Mouse (Mus musculus) hindlimb bud, embryonic 11.5 days (tissue): ENCODE data around the gene Zmiz1.

Experiments
- DNase-seq: peaks from one replicate; pipeline ENCODE4 v3.0.0-alpha.2; 2012; ENCODE audit warnings: low read depth, low spot score; ENCODE audit errors: extremely low spot score

The Zmiz1 gene

DNA sequence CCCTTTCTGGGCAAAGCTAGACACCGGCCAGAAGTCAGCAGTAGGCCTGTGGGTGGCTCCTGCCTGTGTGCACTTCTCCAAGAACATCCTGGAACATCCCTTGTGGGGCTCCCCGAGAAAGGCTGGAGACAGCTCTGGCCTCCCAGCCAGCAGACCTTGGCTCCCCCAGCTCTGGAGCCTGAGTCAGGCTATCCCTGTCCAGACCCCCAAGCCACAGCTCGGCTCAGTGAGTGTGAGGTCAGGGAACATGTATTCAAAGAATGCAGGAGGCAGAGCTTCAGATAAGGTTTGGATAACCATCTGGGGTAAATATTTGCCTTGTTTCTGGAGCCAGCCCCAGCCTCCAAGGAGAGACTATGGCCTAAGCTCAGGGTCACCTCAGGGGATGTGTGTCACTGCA, 74.0 kb downstream of the Zmiz1 start:
- DNase-seq: no peak

DNA sequence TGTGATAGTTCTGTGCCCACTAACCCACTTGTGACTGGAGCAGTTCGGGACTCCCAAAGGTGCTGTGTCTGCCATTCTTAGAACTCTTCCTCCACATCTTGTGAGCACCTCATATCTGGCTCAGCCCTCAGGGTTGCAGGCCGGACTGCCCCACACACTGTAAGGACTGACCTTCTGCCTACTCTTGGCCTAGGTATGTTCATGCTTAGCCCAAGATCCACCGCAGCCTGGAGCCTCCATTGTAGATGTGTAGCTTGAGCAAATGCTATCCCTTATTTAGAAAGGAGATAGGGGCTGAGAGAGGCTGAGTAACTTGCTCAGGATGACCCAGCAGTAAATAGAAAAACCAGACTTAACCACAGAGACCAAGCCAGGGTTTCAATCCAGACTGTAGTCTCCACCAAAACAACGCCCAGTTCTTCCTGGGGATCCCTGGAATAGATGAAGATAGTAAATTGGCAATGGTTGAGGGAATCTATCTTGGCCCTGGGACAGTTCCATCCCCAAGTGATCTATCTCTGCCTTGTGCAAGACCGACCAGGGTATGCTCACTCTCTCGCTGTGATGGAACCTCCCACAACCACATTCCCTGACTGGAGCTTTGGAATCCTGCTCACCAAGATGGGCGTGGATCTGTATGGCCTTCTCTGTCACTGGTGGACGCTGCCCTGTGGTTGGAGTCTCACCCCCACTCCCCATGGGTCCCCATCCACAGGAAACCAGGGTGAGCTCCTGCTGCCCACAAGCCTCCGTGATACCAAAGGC, 74.8 kb downstream of the Zmiz1 start:
- DNase-seq: no peak

DNA sequence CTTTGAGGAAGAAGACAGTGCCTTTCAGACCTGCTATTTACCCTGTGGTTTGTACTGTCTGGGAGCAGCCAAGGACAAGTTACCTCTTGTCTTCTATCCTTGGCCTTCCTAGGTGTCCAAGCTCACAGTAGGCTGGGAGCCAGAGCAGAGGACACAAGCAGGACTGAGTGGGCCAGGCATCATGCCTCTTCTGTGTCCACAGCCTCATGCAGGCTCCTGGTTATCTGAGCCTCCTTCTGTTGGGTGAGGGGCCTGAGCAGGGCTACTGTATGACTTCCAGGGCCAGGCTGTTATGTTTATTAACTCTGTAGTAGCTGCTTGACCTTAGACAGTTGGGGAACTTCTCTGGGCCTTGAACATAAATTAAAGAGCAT, 75.4 kb downstream of the Zmiz1 start:
- no peak for DNase-seq

DNA sequence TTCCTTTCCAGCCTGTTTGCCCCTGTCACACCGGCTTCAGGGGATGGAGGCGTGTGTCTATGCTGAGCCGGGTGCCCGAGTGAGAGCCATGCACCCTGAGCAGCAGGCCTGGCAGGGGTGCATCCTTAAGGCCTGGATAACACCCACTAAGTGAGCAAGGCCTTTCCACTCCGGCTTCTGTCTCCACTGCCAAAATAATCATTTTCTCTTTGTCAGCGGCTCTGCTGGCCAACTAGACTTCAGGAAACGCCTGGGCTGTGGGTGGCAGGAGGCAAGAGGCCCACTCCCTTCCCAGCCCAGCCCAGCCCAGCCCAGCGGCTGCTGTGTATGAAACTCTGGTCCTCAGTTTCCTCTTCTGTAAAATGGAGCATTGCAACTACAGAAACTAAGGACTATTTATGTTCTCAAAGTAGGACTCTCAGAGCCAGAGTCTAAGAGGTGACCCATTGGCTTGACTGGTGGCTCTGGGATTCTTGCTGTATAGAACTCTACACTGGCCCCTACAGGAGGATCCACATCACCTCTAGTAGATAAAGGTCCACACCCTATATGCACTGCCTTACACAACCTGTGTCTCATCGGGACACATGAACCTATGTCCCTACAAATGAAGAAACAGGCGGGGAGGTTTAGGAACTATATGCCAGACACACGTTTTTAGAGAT, 76.1 kb downstream of the Zmiz1 start:
- DNase-seq: no peak

DNA sequence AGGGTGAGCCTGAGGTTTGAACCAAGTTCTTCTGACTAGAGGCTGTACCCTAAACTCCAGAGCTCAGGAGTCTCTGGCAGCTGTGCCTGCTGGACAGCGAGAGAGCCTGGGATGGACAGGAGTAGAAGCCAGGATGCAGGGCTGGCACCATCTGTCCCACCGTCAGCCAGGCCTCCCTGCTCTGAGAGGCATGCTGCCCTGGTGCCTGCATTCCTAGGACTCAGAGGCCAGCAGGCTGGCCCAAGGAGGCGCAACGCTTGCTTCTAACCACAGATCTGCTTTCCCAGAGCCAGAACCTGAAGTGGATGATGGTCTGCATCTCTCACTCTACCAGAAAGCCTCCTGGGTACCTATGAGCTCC, 76.6 kb downstream of the Zmiz1 start:
- DNase-seq: no peak

DNA sequence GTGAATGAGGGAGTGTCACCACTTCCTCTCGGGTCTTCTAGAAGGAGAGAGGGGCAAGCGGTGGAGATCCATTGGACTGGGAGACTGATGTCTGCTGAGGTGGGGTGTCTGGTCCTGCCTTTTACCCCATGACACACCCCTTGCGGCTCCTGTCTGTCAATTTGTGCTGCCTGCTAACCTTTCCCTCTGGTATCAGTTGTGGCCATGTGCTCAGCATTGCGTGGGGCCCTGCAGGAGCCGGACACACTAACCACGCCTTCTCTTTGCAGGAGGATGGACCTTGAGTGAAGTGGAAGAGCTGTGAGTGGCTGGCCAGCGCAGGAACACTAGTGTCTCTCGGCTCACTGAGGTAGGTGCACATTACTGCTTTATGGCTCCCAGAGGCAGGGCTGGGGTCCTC, 77.5 kb downstream of the Zmiz1 start:
- no peak for DNase-seq

DNA sequence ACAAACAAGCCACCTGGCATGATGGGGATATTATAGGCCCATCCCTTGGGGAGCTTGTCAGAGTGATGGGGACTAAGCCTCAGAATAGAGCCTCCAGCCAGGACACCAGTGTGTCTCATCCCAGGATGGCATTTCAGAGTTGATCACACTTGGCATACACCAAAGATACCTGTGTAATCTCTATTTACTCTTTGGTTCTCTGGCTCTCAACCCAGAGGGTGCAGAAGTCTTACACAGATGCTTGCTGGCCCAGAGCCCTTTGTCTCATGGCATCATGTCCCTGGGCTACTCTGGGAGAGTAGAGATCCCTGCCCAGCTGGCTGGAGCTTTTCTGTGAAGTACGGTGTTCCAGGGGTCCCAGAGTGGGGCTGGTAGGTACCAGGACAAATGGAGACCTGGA, 78.4 kb downstream of the Zmiz1 start:
- DNase-seq: no peak

DNA sequence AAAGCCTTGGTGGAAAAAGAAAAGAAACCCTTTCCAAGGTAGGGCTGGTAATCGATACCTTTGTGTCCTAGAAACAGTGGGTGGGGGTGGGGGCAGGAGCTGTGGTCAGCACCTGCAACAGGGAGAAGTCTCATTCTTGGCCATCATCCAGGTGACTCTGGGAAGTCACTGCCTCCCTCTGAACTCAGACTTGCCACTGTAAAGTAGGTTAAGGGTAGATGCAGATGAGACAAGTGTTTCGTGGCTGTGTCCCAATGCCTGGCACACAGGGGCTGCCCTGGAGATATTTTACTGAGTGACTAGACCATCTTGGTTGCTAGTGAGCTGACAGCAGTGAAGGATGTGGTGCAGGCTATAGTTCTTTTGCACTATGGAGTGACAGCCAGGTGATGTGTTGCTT, 79.5 kb downstream of the Zmiz1 start:
- no peak for DNase-seq

DNA sequence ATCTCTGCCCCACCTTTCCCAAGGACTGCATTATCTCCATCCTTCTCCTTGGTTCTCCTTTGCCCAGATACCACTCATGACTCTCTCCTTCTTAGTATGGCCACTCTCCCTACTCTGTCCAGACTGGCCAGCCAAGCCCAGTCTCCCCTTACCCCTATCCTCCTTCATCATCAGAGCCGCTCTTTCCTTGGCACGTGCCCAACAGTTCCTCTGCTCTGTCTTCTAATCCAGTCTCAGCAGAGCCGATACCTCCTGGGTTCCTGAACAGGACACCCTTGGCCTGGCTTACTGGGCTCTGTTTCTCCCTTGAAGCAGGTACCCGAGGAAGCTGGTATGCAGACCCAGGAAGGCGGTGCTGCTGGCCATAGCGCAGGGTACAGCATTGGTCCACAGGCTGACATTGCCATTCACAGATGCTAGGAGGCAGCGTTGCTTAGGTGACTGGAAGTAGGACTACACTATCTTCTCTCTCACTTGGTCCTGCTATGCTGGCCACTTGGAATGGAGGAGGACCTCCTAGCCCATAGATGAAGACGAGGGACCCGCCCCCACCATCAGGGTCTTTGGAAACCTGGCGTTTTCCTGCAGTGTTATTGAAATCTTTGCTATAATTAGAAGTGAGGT, 80.6 kb downstream of the Zmiz1 start:
- no peak for DNase-seq

DNA sequence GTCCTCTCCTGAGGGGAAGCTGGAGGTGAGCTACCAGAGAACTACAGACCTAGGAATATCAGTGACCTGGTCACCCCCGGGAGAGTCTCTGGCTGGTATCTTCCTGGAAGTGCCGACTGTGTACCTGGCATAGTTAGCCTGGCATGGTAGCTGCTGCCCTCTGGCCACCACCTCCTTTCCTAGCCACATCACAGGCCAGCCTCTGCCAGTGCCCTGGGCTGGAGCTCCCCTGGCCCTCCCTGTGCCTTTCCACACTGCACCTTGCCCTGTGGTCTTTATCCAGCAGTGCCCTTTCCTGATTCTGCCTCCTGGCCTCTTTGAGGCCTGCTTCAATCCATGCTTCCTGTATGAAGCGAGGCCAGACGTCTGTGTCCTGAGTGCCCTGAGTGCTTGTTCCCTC, 81.2 kb downstream of the Zmiz1 start:
- DNase-seq: no peak

DNA sequence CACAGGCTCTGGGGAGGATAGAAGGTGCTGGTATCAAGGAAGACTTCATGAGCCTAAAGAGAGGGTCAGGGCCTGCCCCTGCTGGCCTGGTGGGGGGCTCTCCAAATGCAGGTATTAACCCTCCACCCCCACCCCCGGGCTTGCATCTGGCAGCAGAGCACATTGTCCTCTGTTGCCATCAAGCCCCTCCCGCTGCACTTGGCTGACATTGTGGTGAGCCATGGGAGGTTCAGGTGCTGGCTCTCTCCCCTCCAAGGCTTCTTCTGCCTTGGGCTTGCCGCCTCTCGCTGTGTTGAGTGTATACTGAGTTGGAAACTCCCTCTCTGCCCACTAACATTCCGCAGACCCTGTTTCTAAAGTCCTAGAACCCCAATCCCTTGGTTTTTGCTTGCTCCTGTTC, 82.2 kb downstream of the Zmiz1 start:
- no peak for DNase-seq

DNA sequence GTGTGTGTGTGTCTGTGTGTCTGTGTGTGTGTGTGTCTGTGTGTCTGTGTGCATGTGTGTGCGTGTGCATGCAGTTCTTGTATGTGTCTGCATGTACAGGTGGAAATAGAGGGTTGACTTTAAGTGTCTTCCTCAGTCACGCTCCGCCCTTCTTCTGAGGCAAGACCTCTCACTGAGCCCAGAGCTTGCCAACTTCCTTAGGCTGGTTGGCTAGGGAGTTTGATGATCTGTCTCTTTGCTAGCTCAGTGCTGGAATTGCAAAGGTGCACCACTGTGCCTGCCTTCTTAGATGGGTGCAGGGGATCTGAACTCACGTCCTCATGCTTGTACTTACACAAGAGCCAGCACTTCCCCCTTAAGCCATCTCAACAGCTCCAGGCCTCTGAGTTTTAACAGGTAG, 84.1 kb downstream of the Zmiz1 start:
- no peak for DNase-seq

DNA sequence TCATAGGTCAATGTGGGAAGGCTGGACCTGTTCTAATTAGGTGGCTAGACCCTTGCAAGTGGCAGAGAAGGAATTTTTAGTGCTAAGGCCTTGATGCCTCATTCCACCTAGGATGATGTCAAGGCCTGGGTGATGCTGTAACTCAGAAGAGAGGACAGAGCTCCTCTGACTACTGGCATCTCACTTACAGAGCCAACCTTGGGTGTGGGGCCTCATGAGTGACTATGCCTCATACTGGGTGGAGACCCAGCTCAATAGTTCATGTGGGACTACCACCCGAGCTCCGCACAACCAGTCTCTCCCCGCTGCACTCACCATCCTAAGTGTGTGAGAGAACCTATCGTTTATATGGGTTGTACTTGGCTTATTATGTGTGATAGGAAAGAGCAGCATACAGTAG, 84.9 kb downstream of the Zmiz1 start:
- no peak for DNase-seq

DNA sequence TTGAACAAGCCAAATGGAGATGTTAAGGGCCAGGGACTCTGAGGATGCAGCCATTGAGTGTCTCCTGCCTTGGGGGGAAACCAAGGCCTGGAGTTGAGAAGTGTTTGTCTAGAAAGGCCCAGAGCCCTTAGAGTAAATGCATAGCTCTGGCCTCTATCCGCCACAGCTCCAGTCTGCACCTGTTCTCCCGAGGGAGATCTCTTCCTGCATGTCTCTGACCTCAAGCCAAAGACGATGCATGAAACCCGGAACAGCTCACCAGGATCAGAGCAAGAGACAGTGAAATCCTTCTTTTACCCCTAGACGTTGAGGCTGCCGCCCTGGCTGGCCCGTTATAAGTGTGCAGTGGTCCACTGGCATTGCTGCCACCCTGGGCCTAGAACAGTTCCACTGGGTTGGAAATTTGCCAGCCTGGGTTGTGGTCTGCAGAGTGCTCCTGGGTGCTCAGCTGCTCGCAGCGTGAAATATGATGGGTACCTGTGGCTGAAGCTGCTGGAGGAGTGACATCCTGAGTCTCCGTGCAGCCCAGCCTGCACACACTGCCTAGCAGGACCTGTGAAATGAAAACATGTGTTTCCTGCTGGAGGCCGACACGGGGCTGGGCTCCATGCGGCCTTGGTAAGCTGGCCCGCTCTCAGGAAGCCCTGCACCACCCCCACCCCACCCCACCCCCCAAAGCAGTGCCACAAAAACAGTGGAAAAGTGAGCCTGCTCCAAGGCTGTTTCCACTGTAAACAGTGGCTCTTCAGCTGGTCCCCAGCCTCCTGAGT, 88.1 kb downstream of the Zmiz1 start:
- no peak for DNase-seq

DNA sequence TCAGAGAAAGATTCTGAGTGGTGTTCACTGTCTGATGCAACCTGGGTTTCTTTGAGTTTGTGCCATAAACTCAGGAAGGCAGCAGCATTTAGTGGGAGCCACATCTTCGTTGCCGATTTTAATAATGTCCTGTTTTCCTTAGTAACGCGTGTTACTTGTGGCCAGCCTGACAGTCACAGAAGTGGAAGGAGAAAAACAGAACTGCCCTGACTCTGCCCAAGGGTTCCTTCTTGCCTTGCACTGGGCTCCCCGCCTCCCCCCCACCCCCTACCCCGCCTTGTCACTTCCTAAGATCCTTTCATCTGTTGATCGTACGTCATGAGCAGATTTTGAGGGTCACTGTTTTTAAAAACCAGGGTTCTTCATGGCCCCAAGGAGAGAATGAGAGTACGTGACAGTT, 88.9 kb downstream of the Zmiz1 start:
- no peak for DNase-seq

DNA sequence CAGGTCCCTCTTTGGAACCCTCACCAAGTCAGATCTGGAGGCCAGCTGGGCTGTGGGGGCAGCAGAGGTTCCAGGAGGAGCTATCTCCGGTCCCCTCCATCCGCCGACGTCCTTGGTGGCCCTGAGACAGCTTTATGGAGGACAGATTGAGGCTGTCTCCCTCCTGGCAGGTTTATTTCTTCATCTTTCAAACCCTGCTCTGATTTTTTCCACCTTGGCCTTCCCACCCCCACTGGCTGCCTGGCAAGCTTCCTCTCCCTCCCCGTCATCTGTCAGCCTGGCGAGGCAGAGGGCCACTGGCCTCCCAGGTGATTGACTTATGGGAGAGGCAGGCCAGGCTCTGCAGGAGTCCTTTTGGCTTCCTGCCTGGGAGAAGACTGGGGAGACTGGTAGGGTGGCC, 89.7 kb downstream of the Zmiz1 start:
- DNase-seq: no peak

DNA sequence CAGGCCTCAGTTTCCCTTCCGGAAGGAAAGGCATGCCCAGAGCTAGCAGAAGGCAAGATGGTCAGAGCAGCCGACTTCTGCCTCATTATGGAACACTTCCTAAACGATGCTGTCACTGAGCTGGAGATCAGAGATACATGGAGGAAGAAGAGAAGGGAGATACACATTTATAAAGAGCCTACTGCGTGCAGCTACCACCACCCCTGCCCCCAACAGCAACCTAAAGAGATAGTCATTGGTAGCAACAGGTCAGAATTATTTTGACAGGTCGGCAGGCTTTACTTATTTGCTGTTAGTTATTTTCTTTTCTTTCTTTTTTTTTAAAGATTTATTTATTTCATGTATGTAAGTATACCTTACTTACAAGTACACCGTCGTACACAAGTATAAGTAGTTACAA, 90.1 kb downstream of the Zmiz1 start:
- DNase-seq: no peak

DNA sequence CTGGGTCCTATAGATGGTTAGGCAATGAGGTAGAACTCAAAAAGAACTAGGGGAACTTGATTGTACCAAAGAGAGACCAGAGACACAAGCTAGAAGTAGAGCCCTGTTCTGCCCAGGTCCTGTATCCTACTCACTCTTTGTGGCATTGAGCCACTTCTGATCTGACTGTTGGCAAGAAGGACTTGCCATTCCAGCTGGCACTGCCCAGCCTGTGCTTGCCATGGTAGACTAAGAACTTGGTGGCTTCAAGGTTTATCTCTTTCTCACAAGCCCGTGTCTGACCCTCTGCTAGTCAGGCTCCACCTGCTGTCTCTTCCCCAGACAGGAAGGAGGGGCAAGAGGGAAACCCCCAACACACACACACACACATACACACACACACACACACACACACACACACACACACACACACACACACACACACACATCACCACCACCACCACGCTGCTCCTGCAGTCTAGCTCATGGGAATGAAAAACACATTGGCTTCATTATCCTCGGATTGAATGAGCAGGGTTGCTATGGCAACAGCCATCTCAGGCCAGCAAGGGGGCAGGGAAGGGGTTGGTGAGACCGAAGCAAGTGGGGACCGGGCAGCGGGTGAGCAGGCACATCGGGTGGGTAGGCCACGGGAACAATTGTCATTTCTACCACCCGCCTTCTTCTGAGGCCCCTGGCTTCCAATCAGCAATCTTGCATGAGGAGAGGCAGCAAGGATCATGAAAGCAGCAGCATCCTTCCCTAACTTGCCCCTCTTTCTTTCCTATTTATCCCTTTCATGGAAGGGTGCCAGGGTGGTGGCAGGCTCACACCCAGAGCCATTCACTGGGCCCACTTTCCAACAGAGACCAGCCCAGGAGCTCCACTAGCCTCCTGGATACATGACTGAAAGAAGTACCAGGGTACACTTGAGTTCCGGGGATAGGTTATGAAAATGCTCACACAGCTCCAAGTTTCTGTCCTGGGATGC, 91.2 kb downstream of the Zmiz1 start:
- DNase-seq: peak; percentile 57

DNA sequence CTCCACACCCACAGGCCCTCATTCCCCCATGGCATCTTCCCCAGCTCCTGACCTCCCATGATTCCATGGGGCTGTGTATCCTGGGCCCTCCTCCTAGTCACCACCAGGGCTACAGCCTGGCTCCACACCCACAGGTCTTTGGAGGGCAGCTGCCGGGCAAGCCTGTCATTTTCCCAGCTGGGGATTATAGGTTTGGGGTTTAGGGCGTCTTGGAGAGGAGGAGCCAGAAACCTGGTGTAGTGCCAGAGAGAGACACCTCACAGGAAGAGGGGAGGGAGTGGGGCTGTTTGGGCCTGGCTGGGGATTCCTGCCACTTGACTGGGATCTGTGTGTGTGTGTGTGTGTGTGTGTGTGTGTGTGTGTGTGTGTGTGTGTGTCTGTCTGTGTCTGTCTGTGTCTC, 92.7 kb downstream of the Zmiz1 start:
- DNase-seq: no peak

DNA sequence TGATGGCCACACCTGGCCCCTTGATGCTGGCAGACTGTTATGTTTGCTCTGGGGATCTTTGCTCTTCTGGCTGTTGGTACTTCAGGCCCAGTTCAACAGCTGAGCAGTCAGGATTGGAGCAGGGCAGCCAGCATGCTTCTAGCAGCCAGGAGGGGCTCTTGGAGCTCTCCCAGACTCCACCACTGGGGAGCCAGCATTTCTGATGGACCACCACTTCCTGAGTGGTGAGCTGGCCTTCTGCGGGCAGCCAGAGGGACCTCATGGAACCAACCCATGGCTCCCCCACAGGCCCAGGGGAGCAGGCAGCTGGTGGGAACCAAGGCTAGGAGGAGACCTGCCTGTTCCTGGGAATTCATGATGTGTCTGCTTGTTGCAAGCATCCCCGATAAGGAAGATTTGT, 94.4 kb downstream of the Zmiz1 start:
- no peak for DNase-seq

DNA sequence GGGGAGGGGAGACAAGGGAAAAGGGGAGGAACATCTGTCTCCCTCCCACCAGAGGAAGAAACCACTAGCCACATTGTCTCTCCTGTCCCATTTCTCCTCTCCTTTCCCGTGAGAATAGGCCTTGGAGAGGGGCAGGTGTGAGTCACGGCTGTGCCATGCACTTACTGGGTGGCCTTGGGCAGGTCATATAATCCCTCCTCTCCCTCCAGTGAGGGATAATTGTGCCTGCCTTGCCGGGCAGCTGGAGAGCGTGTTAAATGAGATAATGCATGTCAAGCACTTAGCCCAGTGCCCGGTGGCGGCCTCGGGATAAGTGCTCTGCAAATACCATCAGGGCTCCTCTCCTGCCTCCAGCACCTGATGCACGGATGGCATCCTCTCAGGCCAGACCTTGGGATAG, 95.8 kb downstream of the Zmiz1 start:
- no peak for DNase-seq
